Mouse (Mus musculus) layer of hippocampus, postnatal 36 days (tissue): ENCODE results near the gene Dok3. TPM values are rescaled to one million over a fixed set of nuclear protein-coding genes. Genes with fewer than 3 reads are reported as not detected.
"Not testable (repeated sequence)": the region's sequence is repeated elsewhere in the genome, so short reads cannot be mapped to it uniquely, and the experiment has no call there.

Source experiments
- DNase-seq, 2 experiments: peaks; one replicate each; pipeline ENCODE4 v3.0.0; 2022
- total RNA-seq, 2 experiments: library from RNA; stranded (reverse); gene quantifications; 2 replicates each; pipeline ENCODE4 v1.2.3; 2021

Dok3 gene
- total RNA-seq, result 10 to 100 TPM; 17.0 to 20.6 TPM

DNA sequence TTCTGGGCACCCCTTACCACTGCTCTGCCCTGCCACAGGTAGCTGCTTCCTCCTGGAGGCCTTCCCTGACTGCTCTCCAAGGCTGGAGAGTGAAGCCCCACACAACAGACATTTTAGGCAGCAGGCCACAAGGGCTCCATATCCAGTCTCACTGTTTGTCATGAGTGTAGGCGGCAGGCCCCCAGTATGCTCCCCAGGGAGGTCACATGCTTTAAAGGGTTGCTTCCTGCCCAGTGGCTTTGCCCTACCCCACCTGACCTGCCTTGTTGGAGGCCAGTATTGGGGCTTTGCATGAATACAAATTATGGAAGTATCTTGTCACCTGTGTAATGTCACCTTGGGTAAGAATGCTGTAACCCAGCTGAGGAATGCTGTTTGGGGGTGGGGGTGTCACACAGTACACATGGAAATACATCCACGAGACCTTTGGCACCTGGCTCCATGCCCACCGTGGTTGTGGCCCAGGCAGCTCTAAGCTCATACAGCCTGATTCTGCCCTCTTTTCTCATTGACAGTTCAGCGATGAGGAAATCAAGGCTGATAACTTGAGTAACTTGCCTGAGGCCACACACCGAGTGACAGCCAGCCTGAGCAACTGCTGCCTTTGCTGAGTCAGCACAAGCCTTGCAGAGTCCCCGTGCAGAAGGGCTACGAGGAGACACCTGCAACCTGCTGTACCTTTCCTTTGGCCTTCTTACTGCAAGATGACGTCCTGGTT is at the start of gene Dok3:
Dok3 (minus strand) TSS at position 99 of the 718 bp plus-strand sequence.
- no peak for DNase-seq

- DNase-seq, result no peak
These were observed 49.0 kb upstream of the Dok3 start for GRCm38 (mm10) chr13:55578086-55578485.

GRCm38 (mm10) chr13:55576872-55577271 is 47.8 kb upstream of the Dok3 start:
- DNase-seq, result not testable (repeated sequence)

- no peak for DNase-seq
These were observed 46.8 kb upstream of the Dok3 start for GRCm38 (mm10) chr13:55575932-55576331.

DNA sequence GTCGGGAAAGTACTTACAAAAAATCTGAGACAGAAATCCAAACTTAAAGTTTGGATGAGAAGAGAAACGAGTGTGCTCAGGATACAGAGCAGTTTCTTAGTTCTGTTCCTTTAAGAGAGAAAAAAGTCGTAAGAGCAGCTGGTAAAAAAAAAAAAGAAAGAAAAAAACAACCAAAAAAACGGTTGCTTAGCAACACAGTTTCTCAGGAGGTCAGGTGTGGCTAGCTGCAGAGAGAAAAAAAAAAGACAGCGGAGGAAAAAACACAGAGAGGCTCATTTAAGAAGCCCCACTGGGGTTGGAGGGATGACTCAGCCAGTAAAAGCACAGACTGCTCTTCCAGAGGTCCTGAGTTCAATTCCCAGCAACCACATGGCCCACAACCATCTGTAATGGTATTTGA is 45.2 kb upstream of the Dok3 start:
- DNase-seq, result no peak

GRCm38 (mm10) chr13:55573432-55573831 is 44.3 kb upstream of the Dok3 start, which contains the start of gene Tmed9:
TSS of gene Tmed9 (plus strand) at chr13:55573732.
- DNase-seq, result no peak

GRCm38 (mm10) chr13:55571977-55572376 is 42.9 kb upstream of the Dok3 start:
- DNase-seq, result no peak

DNA sequence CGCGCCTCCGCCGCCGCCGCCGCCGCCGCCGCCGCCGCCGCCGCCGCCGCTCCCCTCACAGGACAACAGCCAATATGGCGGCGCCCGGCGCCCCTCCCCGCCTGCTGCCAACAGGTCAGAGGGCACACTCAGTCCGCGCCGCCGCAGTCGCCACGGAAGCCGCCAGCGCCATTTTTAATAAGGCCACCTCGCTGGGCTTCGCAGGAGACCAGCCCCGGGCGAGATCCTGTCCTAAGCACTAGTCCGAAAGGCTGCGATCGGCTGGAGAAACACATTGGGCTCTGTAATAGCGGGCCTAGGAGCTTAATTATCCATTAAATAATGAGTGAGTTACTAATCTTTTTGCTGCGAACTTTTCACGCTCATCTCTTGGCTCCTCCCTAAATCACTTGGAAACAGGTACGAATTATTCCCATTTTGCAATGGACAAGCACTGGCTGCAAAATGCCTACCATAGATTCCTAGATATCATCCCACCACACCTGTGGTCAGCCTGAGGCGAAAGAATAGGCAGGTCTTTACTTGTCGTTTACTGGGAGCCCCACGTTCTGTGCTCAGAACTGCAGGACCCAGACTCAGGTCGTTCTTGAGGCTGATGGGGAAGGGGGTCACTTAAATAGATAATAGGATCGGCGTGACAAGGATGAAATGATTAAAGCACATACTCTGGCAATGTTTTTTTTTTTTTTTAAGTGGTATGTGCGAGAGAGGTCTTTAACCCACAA is 42.1 kb upstream of the Dok3 start, which contains the start of gene Fam193b:
Fam193b (minus strand) TSS at position 94 of the 725 bp plus-strand sequence.
- DNase-seq, result peak; percentile 93 to 94

DNA sequence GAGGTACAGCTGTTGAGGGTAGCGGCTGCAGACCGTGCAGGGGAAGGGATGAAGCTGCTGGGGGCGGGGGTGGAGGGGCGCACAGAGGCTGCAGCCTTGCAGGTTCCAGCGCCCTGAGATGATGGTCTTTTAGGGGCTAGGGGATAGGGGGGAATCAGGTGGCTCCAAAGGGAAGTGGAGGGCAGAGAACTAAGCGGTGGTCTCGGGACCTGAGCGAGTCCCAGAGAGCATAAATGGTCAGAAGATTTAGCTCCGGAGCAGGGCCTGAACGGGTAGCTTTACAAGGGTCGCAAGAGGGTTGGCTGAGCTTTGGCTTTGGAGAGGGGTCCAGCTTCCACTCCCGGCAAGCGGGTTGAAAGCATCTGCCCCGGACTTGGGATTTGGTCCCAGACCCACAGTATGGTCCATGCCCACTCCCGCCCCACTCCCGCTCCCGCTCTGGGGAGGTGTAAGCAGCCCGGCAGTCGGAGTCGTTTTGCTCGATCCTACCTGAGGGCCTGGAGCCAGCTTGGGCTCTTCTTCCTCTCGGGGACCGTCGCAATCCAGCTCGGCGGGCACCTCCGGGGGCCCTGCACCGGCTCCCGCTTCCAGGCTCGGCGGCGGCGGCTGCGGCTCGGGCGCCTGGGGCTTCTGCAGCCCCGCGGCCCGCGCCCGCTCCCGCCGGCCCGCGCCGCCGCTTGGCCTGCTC is 41.3 kb upstream of the Dok3 start:
- DNase-seq, result peak; percentile 25 to 31

- peak; percentile 8 to 23 for DNase-seq
These were observed 40.7 kb upstream of the Dok3 start for GRCm38 (mm10) chr13:55569726-55570285.

- not testable (repeated sequence) for DNase-seq
These were observed 39.4 kb upstream of the Dok3 start for GRCm38 (mm10) chr13:55568524-55568923.

DNA sequence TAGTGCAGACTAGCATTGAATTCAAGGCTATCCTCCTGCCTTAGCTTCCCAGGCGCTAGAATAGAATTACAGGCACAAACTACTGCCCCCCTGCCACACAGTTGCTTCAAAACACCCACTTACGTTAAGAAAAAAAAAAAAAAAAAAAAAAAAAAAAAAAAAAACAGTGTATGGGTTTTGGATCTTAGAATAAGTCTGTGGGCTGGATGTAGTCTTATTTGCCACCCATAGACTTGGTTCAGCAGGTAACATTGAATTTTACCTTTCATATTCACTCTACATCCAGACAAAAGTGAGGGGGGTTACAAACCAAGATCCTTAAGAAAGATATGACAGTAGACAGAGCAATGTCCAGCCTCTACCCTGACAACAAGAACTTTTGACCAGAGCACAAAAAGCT is 38.9 kb upstream of the Dok3 start:
- no peak for DNase-seq

- DNase-seq, result no peak
These were observed 37.9 kb upstream of the Dok3 start for GRCm38 (mm10) chr13:55567001-55567400.

DNA sequence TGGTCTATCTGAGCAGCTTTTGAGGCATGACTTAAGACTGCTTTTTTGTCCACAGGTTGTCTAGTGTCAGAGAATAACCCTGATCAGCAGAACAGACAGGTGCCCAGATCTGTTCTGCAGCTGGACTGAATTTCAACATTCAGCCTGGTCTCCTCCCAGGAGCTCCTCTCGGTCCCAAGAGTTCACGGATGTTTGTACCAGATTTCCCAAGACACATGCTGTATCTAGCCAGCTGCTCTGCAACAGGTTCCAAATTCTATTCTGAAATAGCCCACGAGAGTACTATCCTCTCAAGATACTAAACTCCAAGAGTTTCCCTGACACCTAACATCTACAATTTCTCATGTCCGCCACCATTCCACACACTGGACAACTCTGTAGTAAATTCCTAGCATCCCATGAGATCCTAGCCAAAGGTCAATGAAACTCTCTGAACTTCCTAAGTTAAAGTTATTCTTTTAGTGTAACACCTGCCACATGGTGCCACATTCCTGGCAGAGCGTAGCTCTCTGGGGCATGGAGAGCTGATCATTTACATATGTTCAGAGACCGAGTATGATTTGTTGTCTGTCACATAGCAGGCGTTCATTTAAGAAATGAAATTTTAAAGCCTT is 34.3 kb upstream of the Dok3 start:
- no peak for DNase-seq

DNA sequence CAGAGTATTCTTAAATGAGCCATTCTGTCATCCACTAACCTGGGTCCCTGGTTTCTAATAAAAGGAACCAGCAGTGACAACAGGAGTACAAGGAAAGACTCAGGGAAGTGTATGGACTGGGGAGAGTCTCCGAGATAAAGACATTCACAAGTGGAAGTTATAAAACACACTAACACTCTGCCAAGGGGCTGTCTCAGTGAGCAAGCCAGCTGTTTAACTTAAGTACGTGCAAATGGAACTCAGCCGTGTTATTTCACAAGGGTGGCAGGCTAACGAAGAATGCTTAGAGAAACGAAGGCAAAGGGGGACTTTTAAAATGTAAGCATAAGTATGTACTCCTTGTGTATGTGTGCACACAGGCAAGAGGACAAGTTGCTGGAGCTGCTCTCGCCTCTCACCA is 28.4 kb upstream of the Dok3 start:
- DNase-seq, result no peak

DNA sequence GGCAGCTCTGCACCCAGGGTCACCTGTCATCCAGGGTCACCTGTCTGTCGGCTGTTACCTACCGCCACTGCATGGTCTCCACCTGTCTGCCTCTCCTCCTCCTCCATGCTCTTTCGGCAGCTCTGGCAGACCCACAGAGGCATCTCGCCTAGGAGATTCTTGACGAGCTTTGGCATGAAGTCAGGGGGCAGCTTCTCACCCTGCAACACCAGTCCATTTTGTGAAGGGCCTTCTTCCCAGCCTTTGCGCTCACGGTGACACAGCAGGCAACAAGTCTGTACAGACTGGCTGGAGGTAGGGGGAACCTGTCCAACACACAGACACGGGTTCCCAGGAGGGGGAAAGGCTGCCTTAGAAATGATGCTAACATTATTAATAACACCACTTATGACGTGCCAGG is 26.8 kb upstream of the Dok3 start:
- no peak for DNase-seq

- no peak for DNase-seq
These were observed 20.0 kb upstream of the Dok3 start for GRCm38 (mm10) chr13:55549061-55549460.

GRCm38 (mm10) chr13:55548426-55548825 is 19.3 kb upstream of the Dok3 start:
- DNase-seq, result no peak

DNA sequence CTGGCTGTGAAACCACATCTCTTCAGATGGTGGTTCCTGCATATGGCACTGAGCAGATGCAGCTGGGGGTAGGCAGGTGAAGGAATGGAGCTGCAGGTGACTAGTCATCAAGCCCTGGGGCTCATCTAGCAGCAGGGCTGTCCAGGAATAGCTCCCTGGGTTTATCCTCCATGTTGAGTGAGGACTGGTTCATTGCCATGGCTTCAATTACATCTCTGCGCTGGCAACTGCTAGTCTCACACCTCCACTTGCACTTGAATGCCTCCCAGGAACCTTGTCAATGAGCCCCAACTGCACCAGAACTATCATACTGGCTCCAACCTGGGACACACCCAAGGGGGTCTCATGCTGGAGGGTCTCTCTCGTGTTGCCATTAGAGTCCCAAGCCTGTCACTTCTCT is 18.8 kb upstream of the Dok3 start:
- no peak for DNase-seq

DNA sequence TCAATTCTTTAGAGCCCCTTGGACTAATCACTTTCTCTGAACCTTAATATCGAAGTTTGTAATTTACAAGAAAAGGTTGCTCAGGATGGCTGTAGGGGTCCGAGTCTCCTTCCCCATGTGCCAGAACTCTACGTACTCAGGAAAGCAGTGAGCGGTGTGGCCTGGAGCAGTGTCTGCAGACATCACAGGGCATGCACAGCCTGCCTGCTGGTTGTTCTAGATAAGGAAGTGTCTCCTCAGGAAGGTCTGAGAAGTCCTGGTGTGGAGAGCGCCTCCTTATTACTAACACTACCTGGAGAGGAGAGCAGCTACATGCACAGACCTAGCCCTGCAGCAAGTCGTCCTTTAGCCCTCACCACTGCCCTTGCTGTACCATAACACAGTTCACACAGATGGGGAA is 15.7 kb upstream of the Dok3 start:
- no peak for DNase-seq

GRCm38 (mm10) chr13:55543447-55543846 is 14.4 kb upstream of the Dok3 start:
- no peak for DNase-seq

- DNase-seq, result no peak
These were observed 13.8 kb upstream of the Dok3 start for GRCm38 (mm10) chr13:55542891-55543290.
